Mouse (Mus musculus) lung, adult 2 months (tissue): Measurements from ENCODE around the gene Crtac1.

Experiments
- CTCF ChIP-seq: fragments of 200-500 bp; IDR thresholded peaks from 2 replicates; pipeline ENCODE4 v1.5.1; 2011; ENCODE audit warnings: mild to moderate bottlenecking, low read length, control low read depth; ENCODE audit not compliant: insufficient read depth
- POLR2A ChIP-seq: fragments of 200-500 bp; IDR thresholded peaks from 2 replicates; pipeline ENCODE4 v1.6.1; 2011; ENCODE audit warnings: low read depth, mild to moderate bottlenecking, control low read depth, low read length, borderline replicate concordance; ENCODE audit errors: extremely low read depth

DNA sequence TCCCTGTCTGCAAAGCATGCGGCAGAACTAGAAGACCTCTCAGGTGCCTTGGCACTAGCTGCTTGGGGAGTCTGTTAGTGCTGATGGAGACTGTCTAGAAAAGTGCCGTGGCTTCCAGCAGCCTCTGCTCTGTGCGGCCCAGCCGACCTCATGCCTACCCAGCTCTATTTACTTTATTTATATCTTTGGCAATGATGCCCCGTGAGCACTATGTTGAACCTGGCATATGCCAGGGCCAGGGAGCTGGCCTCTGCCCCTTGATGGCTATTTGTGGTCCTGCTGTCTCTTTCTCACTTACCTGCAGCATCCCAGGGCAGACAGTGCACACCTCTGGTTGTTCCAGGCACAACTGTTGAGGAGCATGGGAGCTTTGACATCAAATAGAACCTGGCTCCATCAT is 153.1 kb downstream of the Crtac1 start:
- TF ChIP-seq CTCF = no peak
- no peak for TF ChIP-seq POLR2A
